Mouse (Mus musculus) ES-CJ7 (cell line): ENCODE measurements around the gene Agpat4.
A peak's percentile ranks its signal among the peaks of the same experiment; 100 is the strongest.

ENCODE experiments used
- DNase-seq: peaks from one replicate; pipeline ENCODE4 v3.0.0; 2011; ENCODE audit warnings: low read depth, low spot score

Gene Agpat4

DNA sequence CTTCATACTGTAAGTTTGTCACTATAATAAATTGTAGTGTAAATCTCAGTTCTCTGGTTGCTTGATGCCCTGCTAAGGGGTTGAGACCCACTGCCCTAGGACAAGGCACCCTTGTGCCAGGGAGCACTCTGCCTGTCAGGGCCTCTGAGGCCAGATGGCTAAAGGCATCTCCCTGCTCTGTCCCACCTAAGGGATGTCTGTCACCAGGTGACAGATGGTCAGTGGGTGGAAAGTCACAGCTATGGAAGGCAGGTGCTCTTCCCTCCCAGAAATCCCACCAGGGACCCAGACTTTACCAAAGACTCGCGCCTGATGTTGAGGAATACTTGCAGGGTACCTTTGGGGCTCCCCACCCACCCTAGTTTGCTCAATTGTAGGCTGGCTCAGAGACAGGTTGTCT lies 42.0 kb downstream of the Agpat4 start:
- DNase-seq: no peak

DNA sequence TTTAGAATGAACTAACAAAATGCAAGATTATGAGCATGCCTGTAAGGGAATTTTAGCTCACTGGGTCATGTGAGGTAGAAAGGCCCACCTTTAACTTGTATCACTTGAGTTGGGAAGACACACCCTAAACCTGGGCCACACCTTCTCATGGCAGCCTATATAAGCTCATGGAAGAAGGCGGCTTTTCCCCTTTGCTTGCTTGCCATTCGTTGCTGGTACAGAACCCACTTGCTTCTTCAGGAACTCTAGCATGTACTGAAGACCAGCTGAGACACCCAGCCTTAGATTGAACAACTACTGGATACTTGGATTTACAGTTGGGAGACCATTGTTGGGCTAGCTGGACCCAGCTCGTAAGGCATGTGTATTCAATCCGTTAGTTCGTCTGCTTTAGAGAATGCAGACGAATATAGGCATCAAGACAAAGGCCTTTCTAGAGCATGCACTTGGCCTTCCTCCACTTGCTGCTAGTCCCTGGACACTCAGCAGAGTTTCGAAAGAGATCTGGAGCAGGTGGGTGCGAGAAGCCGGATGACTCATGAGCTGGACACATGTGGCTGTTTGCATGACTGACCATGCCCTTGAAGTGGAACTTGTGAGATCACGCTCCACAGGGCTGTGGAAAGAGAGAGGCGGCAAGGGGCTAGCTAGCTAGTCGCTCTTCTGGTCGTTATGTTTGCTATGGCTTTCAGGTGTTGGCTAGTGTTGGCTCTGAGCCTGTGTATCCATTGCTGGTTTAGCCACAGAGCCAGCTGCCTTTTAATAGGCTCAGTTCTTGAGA lies 42.7 kb downstream of the Agpat4 start:
- no peak for DNase-seq

DNA sequence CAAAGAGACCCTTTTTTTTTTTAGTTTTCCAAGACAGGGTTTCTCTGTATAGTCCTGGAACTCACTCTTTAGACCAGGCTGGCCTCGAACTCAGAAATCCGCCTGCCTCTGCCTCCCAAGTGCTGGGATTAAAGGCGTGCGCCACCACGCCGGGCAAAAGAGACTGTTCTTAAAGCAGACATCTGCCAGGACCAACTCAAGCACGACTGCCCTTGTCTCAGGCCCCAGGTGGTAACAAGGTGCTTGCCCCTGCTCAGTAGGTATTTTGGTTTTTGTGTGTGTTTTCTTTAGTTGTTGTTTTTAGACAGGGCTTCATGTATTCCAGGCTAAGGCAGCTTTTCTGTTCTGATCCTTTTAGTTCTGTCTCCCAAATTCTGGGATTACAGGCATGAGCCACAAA lies 43.4 kb downstream of the Agpat4 start:
- no peak for DNase-seq

DNA sequence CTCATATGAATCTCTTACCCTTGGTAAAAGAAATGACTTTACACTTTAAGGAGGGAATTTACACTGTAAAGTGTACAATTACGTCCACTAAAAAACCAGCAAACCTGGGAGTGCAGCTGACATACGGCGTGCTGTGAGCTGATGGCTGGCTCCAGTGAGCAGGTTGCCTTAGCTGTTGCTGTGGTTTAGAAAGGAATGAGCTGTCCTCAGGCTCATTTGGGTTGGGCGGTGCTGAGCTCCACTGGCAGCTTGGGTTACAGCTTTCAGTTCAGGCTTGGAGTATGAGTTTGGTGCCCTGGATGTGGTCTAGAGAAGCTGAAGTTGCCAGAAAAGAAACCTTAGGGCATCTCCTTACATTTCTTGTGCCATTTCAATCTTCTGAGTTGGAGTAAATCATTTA lies 44.3 kb downstream of the Agpat4 start:
- no peak for DNase-seq

DNA sequence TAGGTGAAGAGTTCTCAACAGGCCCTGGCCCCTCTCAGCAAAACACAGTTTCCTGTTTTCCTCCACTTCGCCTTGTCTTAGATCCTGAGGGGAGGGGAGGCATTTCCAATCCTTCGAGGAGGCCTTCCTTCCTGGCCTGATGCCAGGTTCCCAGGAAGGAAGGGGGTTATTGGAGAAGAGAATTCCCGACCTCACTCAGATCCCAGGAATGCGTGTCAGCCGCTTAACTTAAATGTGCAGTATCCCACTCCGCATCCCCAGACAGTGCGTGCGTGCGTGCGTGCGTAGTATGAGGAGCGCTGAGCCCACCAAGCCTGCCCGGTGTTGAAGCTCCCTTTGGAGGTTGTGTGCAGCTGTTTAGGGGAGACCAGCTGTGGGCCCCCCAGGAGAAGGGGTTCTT lies 44.9 kb downstream of the Agpat4 start:
- DNase-seq: no peak

DNA sequence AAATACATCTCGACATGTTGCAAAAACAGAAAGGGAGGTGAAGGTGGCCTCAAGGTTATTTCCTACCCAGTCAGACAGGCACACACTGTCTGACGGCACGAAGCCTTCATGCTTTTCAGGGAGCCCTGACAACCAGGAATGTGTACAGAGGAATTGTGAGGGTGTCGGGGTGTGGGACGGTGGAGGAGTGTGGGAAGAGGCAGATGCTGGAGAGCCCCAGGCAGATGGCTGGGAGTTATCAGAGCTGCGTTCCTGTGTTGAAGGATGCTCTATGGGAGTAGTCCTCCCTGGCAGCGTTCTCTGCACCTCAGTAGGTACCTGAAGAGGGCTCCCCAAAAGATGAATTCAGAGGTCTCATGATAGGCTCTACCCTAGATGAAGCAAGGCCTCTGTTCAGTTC lies 45.4 kb downstream of the Agpat4 start:
- DNase-seq: no peak

DNA sequence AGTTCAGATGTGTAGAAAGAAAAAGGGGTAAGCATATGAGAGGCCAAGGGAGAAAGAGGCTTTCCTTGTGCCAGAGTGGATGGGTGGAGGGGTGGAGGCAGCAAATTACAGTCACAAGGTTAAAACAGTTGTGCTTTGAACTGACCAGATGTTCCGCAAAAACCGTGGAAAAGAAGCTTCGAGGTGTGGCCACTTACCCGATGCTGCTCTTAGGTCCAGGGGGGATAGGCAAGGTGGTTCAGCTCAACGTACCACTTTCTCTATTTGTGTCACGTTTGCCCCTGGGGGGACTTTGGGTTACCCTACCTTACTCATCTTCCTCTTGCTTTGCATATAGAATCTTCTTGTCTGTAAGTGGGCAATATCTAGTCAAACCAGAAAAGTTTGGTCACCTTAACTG lies 46.0 kb downstream of the Agpat4 start:
- DNase-seq: no peak

DNA sequence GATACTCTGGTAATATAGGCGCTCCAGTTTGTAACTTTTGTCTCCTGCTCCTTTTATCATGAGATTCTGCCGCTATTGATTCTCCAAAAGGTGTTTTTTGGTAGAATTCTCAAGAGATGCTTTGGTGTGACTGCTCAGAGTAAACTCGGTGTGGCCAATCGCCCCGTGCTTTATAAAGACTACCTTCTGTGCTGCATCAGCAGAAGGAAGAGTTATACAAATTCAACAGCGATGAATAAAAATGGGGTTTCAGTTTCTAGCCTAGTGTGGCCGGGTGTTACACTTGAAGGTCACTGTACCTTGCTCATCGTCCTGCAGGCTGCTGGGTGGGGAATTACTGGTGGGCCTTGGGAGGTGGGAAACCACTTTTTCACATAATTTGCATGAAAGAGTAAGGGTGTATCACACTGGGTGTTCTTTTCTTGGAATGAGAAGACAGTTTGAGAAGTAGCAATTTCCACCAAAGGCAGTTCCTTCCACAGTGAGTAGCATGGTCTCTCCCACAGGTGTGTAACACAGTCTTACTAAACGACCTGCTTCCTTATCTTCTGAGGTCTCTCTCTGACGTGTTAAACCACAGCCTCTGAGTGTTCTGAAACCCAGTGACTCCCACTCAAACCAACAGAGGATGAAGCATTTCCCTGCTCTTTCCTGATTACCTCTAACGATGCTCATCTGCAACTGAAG lies 46.6 kb downstream of the Agpat4 start:
- DNase-seq: peak; percentile 28

DNA sequence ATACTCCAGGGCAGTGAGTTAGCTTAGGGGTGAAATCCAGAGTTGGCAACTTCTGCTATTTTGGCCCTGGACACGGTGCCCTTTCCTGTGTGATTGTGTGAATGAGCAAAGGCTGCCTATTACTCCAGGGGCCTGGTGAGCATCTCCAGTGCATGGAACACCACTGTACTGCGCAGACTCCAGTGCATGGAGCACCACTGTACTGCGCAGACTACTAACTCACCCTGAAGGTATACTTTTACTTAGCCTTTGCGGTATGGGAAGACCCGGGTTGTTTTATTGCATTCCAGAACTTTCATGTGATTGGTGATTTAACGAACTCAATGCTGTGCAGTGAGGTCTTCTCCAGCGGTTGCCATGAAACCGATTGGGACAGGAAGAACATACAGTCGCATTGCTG lies 47.2 kb downstream of the Agpat4 start:
- no peak for DNase-seq

DNA sequence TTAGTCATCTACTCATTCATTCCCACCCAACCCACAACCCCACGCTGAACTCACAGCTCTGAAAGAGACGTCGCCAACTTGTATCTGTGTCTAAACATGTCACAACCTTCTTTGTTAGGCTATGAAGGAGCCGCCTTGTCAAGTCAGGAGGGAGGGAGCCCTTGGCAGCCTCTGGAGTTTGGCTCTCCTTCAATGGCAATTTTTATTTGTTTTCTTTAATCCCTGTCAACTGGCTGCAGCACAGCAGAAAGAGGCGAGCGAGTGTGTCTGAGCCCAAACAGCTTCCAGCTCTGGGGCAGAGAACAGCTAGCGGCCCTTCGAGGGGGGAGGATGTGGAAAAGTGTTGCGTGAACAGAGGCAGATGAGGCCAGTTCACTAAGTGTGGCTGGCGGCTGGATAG lies 50.0 kb downstream of the Agpat4 start:
- DNase-seq: no peak

DNA sequence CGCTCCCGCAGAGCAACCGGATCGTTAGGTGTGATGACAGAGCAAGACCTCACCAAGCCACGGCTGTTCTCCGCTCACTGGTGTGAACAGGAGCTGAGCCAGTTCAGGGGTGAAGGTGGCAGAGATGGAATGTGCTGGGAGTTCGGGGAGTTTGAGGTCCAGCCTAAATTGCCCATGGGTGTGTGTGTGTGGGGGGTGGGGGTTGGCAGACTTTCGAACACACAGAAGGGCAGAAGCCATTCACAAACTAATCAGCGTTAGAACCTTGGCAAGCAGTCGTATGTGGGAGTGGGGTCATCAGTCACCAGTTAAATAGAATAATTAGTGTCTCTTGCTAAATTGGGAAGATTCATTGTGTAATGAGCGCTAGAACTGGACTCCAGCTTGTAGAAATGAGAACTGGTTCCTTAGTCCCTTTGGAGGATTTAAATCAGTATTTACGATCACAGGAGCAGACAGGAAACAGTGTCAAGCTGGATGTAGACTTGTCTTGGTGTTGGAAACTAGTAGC lies 50.9 kb downstream of the Agpat4 start:
- DNase-seq: no peak

DNA sequence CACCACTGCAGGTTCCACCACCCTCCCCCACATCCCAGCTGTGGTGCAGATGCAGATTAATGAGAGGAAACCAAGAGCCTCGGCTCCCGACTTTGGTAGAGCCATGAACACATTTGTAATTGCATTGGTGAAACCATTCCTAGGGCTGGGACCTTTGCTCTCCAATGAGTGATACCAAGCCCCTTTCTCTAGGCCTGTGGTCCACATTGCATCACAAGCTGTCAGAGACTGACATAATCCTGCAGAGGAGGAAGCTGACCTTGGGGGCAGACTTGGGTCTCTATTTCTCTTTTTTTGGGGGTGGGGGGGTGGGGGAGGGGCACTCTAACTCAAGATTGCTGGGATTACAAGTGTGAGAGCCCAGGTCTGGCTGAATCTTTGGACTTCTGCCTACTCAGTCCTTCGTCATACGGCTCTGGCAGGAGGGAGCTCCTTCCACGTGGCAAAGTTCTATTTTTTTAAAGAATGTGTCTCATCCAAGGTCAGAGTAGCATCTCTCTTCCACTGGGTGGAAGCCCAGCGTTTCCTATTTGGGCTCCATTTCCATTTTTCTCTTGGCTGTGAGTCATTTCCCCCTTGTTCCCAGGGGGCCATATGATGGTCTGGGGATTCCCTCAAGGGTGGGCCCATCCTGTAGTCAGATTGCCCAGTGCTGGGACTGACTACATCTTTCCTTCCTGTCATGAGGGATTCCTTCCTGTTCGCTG lies 52.4 kb downstream of the Agpat4 start:
- DNase-seq: no peak

DNA sequence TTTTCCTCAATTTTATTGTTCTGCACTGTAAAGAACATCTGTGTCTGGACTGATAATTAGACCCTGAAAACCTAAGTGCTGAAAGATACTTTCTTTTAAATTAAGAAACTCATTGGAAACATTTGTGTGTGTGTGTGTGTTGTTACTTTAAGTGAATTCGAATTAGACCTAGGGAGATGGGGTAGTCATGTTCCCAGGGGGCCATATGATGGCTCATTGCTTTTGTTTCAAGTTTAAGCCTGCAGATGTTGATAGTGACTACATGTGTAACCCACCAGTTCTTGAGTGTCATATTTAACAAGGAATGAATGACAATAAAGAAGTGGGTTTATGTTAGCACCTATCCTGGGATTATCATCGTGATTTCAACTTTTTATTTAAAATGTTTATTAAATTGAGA lies 53.2 kb downstream of the Agpat4 start:
- no peak for DNase-seq

DNA sequence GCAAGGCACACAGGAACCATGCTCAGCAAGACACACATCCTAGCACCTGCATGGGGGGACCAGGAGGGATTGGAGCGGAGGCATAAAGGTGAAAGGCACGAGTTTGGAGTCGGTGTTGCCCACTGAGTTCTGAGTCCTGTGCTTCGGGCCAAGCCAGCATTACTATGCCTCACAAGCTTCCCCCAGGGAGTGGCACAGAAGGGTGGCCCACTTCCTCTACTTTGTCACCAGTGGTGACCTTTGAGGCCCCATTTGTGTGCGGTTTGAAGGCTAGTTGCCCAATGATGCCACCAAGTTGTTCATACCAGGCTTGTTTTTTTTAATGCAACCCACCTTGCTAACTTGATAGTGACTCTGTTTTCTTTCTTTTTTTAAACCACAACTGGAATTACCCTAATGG lies 55.7 kb downstream of the Agpat4 start:
- DNase-seq: no peak

DNA sequence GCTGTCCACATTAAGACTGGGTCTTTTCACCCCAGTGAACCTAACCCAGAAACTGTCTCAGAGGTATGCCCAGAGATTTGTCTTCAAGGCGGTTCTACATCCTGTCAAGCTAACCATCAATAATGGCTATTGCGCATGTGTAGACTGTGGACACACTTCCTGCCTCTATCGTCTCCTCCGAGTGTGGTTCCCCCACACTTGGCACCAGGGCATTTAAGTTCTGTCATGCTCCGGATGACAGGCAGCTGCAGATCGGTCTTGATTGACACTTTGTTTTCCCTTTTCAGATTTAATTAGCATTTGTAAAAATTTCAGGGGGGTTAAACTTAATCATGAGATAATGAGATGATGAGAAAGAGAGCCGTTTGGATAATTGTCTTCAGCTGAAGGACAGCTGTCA lies 56.4 kb downstream of the Agpat4 start:
- DNase-seq: no peak

DNA sequence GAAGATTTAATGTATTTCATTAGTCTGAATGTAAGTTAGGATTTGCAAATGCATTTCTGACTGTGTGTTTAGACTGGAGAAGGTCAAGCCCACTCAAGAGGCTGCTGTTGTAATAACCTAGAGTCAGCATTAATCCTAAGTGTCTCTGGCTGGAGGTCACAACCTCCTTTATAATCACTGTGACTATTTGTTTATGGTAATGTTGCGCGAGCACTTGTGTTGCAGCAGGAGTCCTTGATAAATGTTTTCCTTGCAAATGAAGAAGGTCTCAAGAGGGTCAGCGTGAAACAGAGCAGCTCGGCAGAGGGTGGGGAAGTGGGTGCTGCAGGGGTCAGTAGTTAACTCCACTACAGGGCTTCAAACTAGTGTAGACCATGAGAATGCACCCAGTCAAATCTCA lies 57.1 kb downstream of the Agpat4 start:
- no peak for DNase-seq

DNA sequence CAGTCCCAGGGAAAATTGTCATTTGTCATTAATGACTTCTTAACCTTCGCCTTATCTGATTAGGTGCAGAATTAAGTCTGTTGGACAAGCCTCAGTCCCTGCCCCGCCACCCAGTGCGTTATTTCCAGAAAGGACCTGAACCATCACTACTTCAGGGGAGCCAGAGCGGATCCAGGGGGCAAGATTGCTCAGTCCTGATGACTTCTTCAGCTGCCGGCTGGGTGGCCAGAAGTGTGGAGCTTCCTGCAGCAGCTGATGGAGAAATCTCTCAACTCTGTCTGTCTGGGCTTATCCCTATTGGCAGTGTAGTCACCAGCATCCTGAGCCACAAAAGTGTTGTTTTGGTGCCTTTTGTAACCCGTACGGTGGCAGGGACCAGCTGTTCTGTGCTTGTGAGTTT lies 60.8 kb downstream of the Agpat4 start:
- DNase-seq: no peak

DNA sequence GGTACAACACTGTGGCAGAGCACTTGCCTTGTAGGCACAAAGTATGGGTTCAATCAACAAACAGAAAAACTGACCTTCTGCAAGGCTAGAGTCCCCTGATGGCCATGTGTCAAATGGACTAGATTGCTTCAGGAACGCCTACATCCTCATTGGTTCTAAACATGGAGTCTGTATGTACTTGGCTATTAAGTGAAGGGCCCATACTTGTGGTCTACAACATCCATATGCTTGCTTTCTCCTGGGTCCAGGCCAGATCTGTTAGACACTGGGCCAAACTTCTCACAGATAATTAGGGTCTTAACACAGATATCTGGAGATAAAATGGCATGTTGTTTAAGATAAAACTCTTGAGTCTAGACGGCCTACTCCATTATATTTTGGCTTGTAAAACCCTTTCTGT lies 61.3 kb downstream of the Agpat4 start:
- no peak for DNase-seq

DNA sequence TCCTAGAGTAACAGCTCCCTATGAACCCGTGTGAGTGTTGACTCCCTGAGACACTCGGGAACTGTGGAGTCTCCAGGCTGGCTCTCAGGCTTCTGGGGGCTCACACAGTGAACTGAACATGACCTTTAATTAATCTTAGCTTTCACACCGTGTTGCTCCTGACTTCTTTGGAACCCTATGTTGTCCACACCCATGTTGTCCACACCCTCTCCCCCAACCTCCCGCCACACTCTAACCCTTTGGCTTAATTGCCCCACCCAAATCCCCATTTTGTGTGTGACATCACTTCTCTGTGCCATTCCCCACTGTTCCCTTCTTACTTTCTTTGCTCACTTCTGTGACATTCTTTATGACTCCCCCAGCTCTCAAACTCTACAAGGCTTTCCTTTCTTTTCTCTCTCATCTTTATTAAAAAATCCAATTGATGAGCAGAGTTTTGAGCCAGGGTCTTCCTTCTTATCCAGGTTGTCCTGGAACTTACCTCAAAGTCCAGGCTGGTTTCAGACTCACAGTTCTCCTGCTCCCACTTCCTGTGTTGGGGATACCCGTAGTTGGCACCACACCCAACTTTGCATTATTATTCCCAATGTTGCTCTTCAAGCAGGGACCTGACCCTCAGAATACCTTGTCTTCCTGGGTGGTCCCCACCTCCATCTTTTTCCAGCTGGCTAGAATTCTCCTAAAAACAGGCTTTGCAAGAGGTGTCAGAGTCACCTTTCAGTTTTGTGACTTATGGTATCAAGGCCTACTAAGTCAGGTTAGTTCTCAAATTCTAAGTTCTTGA lies 64.4 kb downstream of the Agpat4 start:
- peak; percentile 71 for DNase-seq

DNA sequence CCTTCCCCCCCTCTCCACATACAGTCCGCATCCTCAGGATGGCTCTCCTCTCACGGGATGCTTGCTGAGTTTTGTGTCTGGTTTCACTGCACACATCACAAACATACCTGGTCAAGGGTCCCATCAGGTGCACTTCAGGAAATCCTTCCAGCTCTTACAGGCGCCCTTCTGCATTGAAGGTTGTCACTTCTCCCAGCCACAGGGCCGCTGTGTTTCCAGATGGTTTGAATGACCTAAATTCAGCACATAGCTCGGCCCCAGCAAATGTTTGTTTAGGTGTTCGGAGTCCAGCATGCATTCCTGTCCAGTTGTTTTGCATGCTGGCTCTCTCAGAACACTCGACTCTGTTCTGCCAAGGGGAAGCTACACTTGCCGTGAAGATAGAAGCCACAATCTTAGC lies 65.8 kb downstream of the Agpat4 start:
- DNase-seq: no peak

DNA sequence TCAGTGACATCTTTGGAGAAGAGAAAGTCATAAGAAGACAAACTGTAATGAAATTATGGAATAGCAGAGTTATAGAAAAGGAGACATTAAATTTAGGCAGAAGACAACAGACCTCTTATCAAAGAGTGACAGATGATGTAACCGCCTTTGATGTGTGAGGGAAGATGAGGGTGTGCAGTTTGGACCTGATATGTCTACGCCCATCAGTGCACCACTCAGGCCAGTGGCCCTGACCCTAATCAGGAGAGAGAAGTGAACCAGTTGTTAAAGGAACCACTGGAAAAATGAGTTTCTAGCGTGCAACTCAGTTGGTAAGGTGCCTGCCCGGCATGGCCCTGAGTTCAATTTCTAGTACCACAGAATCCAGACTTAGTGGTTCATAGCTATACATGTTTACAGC lies 67.4 kb downstream of the Agpat4 start:
- no peak for DNase-seq

DNA sequence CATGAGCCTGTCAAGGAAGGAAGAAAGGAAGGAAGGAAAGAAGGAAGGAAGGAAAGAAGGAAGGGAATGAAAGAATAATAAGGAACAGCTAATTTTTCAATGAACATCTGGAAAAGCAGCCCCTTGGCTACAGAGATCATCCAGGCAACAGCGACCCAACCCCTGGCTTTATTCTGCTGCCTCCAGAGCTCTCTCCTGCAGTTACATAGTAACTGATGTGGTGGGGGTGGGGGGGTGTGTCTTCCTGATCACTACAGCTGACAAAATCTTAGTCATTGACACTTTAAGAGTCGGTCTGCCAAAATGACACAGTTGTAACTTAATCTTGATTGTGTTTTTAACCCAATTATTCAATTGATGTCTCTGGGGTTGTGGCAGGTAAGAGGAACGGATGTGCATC lies 67.8 kb downstream of the Agpat4 start:
- DNase-seq: no peak
